Mouse (Mus musculus): ENCODE measurements around the gene Bola3.

DNA sequence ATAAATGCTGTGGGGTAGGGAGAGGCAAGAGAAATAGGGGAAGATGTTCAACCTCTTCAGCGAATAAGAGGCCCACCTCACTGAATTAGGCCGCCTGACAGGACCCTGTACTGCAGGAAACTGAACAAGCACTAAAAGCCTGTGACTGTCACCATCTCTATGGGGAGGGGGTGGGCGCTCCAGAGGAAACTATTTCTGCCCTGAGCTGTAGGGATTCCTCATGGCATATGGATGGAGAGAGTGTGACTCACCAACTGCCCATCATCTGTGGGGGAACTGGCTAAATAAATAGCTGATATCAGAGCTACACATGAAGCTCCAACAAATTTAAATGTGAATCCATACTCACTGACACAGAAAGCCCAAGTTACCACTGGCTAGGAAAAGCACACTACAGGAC is 22.4 kb downstream of the Bola3 start:
- TF ChIP-seq TAL1 (IDR thresholded peaks at IDR 0.05; ENCODE audit: low read length), result no peak
- no peak for TF ChIP-seq GATA1 (IDR thresholded peaks at IDR 0.05; ENCODE audit: low read length)
